Mouse (Mus musculus) embryonic fibroblast, embryonic 13.5 days (primary cell): ENCODE data around the gene Elf2.

ENCODE experiments used
- CTCF ChIP-seq: IDR thresholded peaks from 2 replicates; pipeline ENCODE4 v1.5.1; 2011; ENCODE audit warnings: mild to moderate bottlenecking, control low read depth, low read length, moderate library complexity, borderline replicate concordance; ENCODE audit not compliant: insufficient read depth
- POLR2A ChIP-seq: IDR thresholded peaks from 2 replicates; pipeline ENCODE4 v1.6.1; 2011; ENCODE audit warnings: low read depth, mild to moderate bottlenecking, control low read depth, low read length, moderate library complexity

GRCm38 (mm10) chr3:51333950-51334349 is 6.5 kb downstream of the Elf2 start:
- no peak for TF ChIP-seq CTCF
- TF ChIP-seq POLR2A: no peak
